Mouse (Mus musculus): ENCODE measurements around the gene Cacna2d1. TPM values are rescaled to one million over a fixed set of nuclear protein-coding genes. Genes with fewer than 3 reads are reported as not detected.

The Cacna2d1 gene
- polyA plus RNA-seq, 1 experiment: 1.00 TPM

DNA sequence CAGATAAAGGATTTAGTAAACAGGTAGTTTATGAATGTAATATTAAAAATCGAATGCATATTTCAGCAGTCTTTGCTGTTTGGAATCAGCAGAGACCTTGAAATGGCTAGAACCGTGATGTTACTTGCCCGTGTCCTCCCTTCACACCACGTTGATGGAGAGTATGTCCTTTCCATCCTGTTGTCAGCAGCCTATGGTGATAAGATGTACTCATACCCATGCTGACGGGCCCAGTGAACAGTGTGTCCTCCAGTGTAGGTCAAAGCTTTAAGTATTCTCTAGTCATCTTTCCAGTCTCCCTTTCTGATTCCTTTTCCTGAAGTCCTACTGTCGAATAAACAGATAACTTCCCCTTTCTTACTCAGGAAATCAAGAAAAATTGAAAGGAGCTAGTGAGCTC lies 72.5 kb downstream of the Cacna2d1 start:
- no peak overlapping the region for H3K27ac ChIP-seq (ENCODE audit: control insufficient read depth, insufficient read depth, low read length)
- H3K36me3 ChIP-seq (ENCODE audit: control insufficient read depth, insufficient read depth, low read length): no peaks in the 10 kb centered on the region
- DNase-seq: no peak
- no peak for TF ChIP-seq POLR2A (IDR thresholded peaks at IDR 0.05; ENCODE audit: control insufficient read depth, extremely low read depth, insufficient read depth, low read length, poor library complexity)
- no peak for TF ChIP-seq CTCF (IDR thresholded peaks at IDR 0.05; ENCODE audit: borderline replicate concordance, control insufficient read depth, extremely low read depth, insufficient read depth, low read length, poor library complexity)
- 76% methylated on average over 6 of the region's 6 CpGs for WGBS
- H3K4me1 ChIP-seq (replicated peaks; ENCODE audit: control insufficient read depth, insufficient read depth, low read length): no peaks in the 10 kb centered on the region
- H3K27me3 ChIP-seq (ENCODE audit: control insufficient read depth, insufficient read depth, low read length): no peaks in the 10 kb centered on the region
- H3K4me3 ChIP-seq (ENCODE audit: control insufficient read depth, insufficient read depth, low read length): no peak overlapping the region

DNA sequence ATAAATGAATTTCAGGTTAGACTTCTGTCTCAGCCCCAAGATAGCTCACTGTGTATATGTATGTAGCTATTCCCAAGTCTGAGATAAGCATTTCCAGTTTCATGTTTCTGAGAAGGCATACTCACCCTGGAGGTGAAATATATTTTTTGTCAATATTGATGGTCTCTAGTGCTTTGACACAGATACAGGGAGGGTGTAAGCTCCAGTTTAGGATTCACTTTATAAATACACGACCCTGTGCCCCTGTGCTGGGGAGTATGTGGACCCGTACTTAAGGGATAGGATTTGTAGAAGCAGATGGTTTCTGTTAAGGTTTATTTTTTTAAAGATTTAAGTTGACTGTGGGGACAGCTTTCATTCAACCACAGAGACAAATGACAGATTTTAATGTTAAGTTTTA lies 79.2 kb downstream of the Cacna2d1 start:
- H3K27ac ChIP-seq (ENCODE audit: control insufficient read depth, insufficient read depth, low read length): no peak overlapping the region
- DNase-seq: no peak
- no peak overlapping the region for H3K4me3 ChIP-seq (ENCODE audit: control insufficient read depth, insufficient read depth, low read length)
- H3K4me1 ChIP-seq (replicated peaks; ENCODE audit: control insufficient read depth, insufficient read depth, low read length): no peaks in the 10 kb centered on the region
- TF ChIP-seq CTCF (IDR thresholded peaks at IDR 0.05; ENCODE audit: borderline replicate concordance, control insufficient read depth, extremely low read depth, insufficient read depth, low read length, poor library complexity) (no peak), POLR2A (IDR thresholded peaks at IDR 0.05; ENCODE audit: control insufficient read depth, extremely low read depth, insufficient read depth, low read length, poor library complexity) (no peak)
- 82% methylated on average over 2 of the region's 2 CpGs for WGBS
- H3K27me3 ChIP-seq (ENCODE audit: control insufficient read depth, insufficient read depth, low read length): no peaks in the 10 kb centered on the region
- H3K36me3 ChIP-seq (ENCODE audit: control insufficient read depth, insufficient read depth, low read length): no peaks in the 10 kb centered on the region

DNA sequence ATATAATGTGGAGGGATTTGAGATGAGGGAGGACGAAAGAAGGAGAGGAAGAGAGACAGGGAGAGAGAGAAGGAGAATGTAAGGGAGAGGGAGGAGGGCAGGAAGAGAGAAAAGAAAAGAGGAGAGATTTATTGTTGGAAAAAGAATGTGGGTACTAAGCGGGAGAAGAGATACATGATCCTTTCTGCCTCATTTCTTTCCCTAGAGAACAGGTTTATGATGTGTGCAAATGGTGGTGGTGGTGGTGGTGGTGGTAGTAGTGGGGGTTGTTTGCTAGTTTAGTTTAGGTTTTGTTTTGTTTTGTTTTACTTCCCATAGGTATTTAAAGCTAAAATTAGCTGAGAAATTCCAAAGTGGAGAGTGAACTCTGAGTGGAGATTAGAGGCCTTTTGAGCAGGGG lies 79.9 kb downstream of the Cacna2d1 start:
- H3K27ac ChIP-seq (ENCODE audit: control insufficient read depth, insufficient read depth, low read length): no peak overlapping the region
- H3K27me3 ChIP-seq (ENCODE audit: control insufficient read depth, insufficient read depth, low read length): no peaks in the 10 kb centered on the region
- TF ChIP-seq POLR2A (IDR thresholded peaks at IDR 0.05; ENCODE audit: control insufficient read depth, extremely low read depth, insufficient read depth, low read length, poor library complexity) (no peak), CTCF (IDR thresholded peaks at IDR 0.05; ENCODE audit: borderline replicate concordance, control insufficient read depth, extremely low read depth, insufficient read depth, low read length, poor library complexity) (no peak)
- WGBS: 94% methylated on average over 2 of the region's 2 CpGs
- no peak overlapping the region for H3K4me3 ChIP-seq (ENCODE audit: control insufficient read depth, insufficient read depth, low read length)
- H3K36me3 ChIP-seq (ENCODE audit: control insufficient read depth, insufficient read depth, low read length): no peaks in the 10 kb centered on the region
- DNase-seq: no peak
- no peaks in the 10 kb centered on the region for H3K4me1 ChIP-seq (replicated peaks; ENCODE audit: control insufficient read depth, insufficient read depth, low read length)

DNA sequence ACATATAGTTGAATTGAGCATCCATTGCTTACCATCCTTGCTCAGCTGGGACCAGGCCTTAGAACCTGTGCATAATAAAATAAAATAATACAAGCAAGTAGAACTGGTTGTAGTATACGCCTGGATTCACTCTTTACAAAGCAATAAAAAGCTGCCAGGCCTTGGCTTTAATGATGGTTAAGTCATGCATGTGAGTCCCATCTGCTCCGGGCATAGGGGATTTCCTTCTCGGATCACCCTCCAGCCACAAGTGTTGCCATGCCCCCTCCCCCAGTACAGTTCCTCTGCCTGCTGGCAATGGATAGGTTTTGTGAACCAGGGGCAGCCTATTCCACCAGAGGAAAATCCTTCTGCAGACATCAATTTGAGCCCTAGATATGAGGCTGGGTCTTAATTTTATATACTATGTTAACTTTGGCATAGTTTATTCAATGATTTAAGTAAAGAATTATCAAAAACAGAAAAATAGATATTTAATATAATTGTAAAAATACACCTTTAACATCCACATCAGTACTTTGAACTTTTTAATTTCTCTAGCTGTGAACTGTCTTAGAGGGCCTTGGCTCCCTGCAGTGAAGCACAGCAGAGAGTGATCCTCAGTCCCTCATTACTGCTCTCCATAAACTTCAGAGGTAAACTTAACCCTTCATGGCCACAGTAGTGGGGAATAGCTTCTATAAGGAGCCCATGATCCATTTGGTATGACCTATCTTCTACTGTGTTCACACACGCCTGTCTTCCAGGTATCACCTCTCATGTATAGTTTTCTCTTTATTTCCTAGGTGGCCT lies 90.3 kb downstream of the Cacna2d1 start:
- Histone ChIP-seq H3K4me3 (ENCODE audit: control insufficient read depth, insufficient read depth, low read length) (no peak overlapping the region), H3K4me1 (replicated peaks; ENCODE audit: control insufficient read depth, insufficient read depth, low read length) (no peaks in the 10 kb centered on the region), H3K27me3 (ENCODE audit: control insufficient read depth, insufficient read depth, low read length) (no peaks in the 10 kb centered on the region), H3K27ac (ENCODE audit: control insufficient read depth, insufficient read depth, low read length) (no peak overlapping the region), H3K36me3 (ENCODE audit: control insufficient read depth, insufficient read depth, low read length) (no peaks in the 10 kb centered on the region)
- no peak for DNase-seq
- WGBS: 91% methylated on average over 4 of the region's 4 CpGs
- TF ChIP-seq CTCF (IDR thresholded peaks at IDR 0.05; ENCODE audit: borderline replicate concordance, control insufficient read depth, extremely low read depth, insufficient read depth, low read length, poor library complexity) (no peak), POLR2A (IDR thresholded peaks at IDR 0.05; ENCODE audit: control insufficient read depth, extremely low read depth, insufficient read depth, low read length, poor library complexity) (no peak)

DNA sequence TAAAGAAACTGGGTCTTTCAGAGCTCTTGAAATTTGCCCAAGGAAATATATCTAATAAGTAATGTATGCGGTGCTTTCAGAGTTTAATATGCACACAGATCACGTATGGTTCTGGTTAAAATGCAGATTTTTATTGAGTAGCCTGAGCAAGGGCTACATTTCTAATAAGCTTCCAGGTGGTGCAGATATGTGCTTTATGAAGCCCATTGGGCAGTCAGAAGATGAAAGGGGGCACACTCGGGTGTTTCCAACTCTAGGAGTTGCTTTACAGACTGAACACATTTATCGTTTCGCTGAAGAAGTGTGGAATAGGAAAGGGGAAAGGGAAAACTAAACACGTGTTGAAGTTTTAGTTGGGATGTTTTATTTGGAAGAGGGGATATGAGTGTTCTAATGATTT lies 94.4 kb downstream of the Cacna2d1 start:
- H3K36me3 ChIP-seq (ENCODE audit: control insufficient read depth, insufficient read depth, low read length): no peaks in the 10 kb centered on the region
- DNase-seq: no peak

DNA sequence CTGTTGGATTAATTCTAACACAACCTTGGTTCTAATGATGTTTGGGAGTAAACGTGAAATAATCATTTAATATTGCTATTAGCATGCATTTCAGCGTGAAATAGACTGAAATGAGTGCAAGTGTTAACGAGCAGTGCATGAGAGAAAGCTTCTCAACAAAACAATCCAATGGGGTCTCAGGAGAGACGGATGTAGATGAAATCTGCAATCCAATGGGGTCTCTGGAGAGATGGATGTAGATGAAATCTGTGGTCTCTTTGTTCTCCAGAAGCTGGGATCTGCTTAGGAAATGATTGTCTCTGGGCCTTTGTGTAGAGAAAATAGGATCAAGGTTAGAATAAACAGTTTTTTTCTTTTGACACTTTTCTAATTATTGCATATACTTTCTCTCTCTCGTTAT lies 95.0 kb downstream of the Cacna2d1 start:
- Histone ChIP-seq H3K27ac (ENCODE audit: control insufficient read depth, insufficient read depth, low read length) (no peak overlapping the region), H3K4me3 (ENCODE audit: control insufficient read depth, insufficient read depth, low read length) (no peak overlapping the region), H3K27me3 (ENCODE audit: control insufficient read depth, insufficient read depth, low read length) (no peaks in the 10 kb centered on the region), H3K4me1 (replicated peaks; ENCODE audit: control insufficient read depth, insufficient read depth, low read length) (no peaks in the 10 kb centered on the region), H3K36me3 (ENCODE audit: control insufficient read depth, insufficient read depth, low read length) (no peaks in the 10 kb centered on the region)
- 86% methylated on average over 5 of the region's 5 CpGs for WGBS
- no peak for DNase-seq
- TF ChIP-seq POLR2A (IDR thresholded peaks at IDR 0.05; ENCODE audit: control insufficient read depth, extremely low read depth, insufficient read depth, low read length, poor library complexity) (no peak), CTCF (IDR thresholded peaks at IDR 0.05; ENCODE audit: borderline replicate concordance, control insufficient read depth, extremely low read depth, insufficient read depth, low read length, poor library complexity) (no peak)

More for the DNA sequence above, 94.4 kb downstream of the Cacna2d1 start:
- TF ChIP-seq POLR2A (IDR thresholded peaks at IDR 0.05; ENCODE audit: control insufficient read depth, extremely low read depth, insufficient read depth, low read length, poor library complexity) (no peak), CTCF (IDR thresholded peaks at IDR 0.05; ENCODE audit: borderline replicate concordance, control insufficient read depth, extremely low read depth, insufficient read depth, low read length, poor library complexity) (no peak)
- H3K27ac ChIP-seq (ENCODE audit: control insufficient read depth, insufficient read depth, low read length): no peak overlapping the region
- H3K27me3 ChIP-seq (ENCODE audit: control insufficient read depth, insufficient read depth, low read length): no peaks in the 10 kb centered on the region
- H3K4me1 ChIP-seq (replicated peaks; ENCODE audit: control insufficient read depth, insufficient read depth, low read length): no peaks in the 10 kb centered on the region
- WGBS: 95% methylated on average over 6 of the region's 6 CpGs
- no peak overlapping the region for H3K4me3 ChIP-seq (ENCODE audit: control insufficient read depth, insufficient read depth, low read length)

Measured in thymus, adult 2 months (tissue).